Comparison of ENCODE assay signal across 24 mouse cellular contexts in the genomic region with DNA sequence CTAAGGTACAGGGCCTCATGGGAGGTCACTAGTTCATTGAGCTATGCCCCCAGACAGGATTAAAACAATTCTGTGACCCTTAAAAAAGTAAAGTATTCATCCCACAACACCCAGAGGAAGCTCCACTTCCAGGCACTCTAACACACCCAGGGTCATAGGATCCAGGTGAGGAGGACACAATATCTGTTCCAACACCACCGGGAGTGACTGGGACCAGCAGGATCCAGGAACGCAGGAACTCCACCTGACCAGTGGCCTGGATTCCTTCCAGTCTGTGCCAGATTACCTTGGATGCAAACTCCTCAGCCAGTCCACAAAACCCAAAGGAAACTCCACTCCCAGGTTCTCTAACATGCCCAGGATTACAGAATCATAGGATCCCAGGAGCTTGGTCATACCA.
A peak's percentile ranks its signal among the peaks of the same experiment; 100 is the strongest.
DNase-seq lines count a peak whose midpoint lies in the region; ATAC-seq and TF ChIP-seq lines count a peak whose summit lies in the region.
"Had no signal": no experiment of that assay in that cellular context is flagged by ENCODE, and none has a peak within 500 bp of the region (broad histone marks: within the 10 kb centered on the region; RNA-seq: fewer than 3 reads in every experiment).

No protein-coding gene starts in this region.

- no peaks in the 10 kb centered on the region for H3K36me3 ChIP-seq in liver, embryonic 11.5 days (ENCODE audit: control insufficient read depth, insufficient read depth, low read length)
- no peaks in the 10 kb centered on the region for H3K36me3 ChIP-seq in liver, postnatal 0 days (replicated peaks; ENCODE audit: insufficient read depth, low read length)
- no peaks in the 10 kb centered on the region for H3K36me3 ChIP-seq in midbrain, embryonic 10.5 days
- H3K36me3 ChIP-seq: embryonic facial prominence, embryonic 10.5 days; embryonic facial prominence, embryonic 12.5 days; forebrain, embryonic 15.5 days; G1E had no signal

- no peak for TF ChIP-seq EP300 in liver, postnatal 0 days (IDR thresholded peaks at IDR 0.05; ENCODE audit: low read depth)

- 86% methylated on average over 2 of the region's 2 CpGs for WGBS in liver, embryonic 11.5 days
- WGBS in liver, postnatal 0 days (ENCODE audit: insufficient replicate concordance), result 81% methylated on average over 2 of the region's 2 CpGs
- 95% methylated on average over 2 of the region's 2 CpGs for WGBS in midbrain, embryonic 10.5 days

- H3K4me2 ChIP-seq in liver, embryonic 11.5 days, result no peak overlapping the region
- no peak overlapping the region for H3K4me2 ChIP-seq in liver, postnatal 0 days (ENCODE audit: low read depth, low read length)
- H3K4me2 ChIP-seq: embryonic facial prominence, embryonic 12.5 days; forebrain, embryonic 13.5 days; forebrain, embryonic 15.5 days had no signal

- H3K9ac ChIP-seq in liver, embryonic 11.5 days (ENCODE audit: low read depth, low read length), result no peak overlapping the region
- H3K9ac ChIP-seq in liver, postnatal 0 days (replicated peaks), result no peak overlapping the region
- H3K9ac ChIP-seq: embryonic facial prominence, embryonic 12.5 days; forebrain, embryonic 13.5 days; forebrain, embryonic 15.5 days had no signal

- intact Hi-C loops in heart, postnatal 25 days (cut with DNase I), result no loop called here

- H3K4me3 ChIP-seq in liver, embryonic 11.5 days (ENCODE audit: low read depth, low read length), result no peak overlapping the region
- no peak overlapping the region for H3K4me3 ChIP-seq in liver, postnatal 0 days (ENCODE audit: low read depth, low read length)
- no peak overlapping the region for H3K4me3 ChIP-seq in midbrain, embryonic 10.5 days
- H3K4me3 ChIP-seq: embryonic facial prominence, embryonic 10.5 days; embryonic facial prominence, embryonic 12.5 days; forebrain, embryonic 13.5 days; forebrain, embryonic 15.5 days had no signal

- H3K9me3 ChIP-seq in liver, embryonic 11.5 days (ENCODE audit: control insufficient read depth, low read length), result no peaks in the 10 kb centered on the region
- H3K9me3 ChIP-seq in liver, postnatal 0 days (ENCODE audit: low read length), result no peaks in the 10 kb centered on the region
- no peaks in the 10 kb centered on the region for H3K9me3 ChIP-seq in midbrain, embryonic 10.5 days (replicated peaks)
- H3K9me3 ChIP-seq: embryonic facial prominence, embryonic 10.5 days; embryonic facial prominence, embryonic 12.5 days; forebrain, embryonic 13.5 days; forebrain, embryonic 15.5 days; G1E had no signal

- ATAC-seq in liver, embryonic 11.5 days (replicated peaks; ENCODE audit: low FRiP score), result no peak
- ATAC-seq in liver, postnatal 0 days, result no peak
- ATAC-seq: activated CD4-positive, CD25-positive, alpha-beta regulatory T cell, adult 4 months; CD4-positive, CD25-positive, alpha-beta regulatory T cell, adult 4 months; forebrain, embryonic 13.5 days; forebrain, embryonic 15.5 days; Patski had no signal

- H3K27ac ChIP-seq in liver, embryonic 11.5 days (ENCODE audit: low read depth, low read length), result no peak overlapping the region
- no peak overlapping the region for H3K27ac ChIP-seq in liver, postnatal 0 days (ENCODE audit: low read depth)
- no peak overlapping the region for H3K27ac ChIP-seq in midbrain, embryonic 10.5 days (replicated peaks)
- H3K27ac ChIP-seq: embryonic facial prominence, embryonic 10.5 days; embryonic facial prominence, embryonic 12.5 days; forebrain, embryonic 13.5 days; forebrain, embryonic 15.5 days had no signal

- H3K4me1 ChIP-seq in liver, embryonic 11.5 days (replicated peaks; ENCODE audit: control insufficient read depth, insufficient read depth, low read length), result no peaks in the 10 kb centered on the region; the same call in 1 of the 2 replicates
- peaks cover 8% of the 10 kb centered on the region; the same call in 1 of the 2 replicates for H3K4me1 ChIP-seq in liver, postnatal 0 days (ENCODE audit: insufficient read depth)
- no peaks in the 10 kb centered on the region for H3K4me1 ChIP-seq in midbrain, embryonic 10.5 days
- H3K4me1 ChIP-seq: embryonic facial prominence, embryonic 10.5 days; embryonic facial prominence, embryonic 12.5 days; forebrain, embryonic 13.5 days; forebrain, embryonic 15.5 days had no signal

- no peak for TF ChIP-seq CTCF in liver, postnatal 0 days (IDR thresholded peaks at IDR 0.05; ENCODE audit: low read depth)

- DNase-seq in heart, adult 11 months, result peak; percentile 64
- no peak for DNase-seq in heart, postnatal 25 days (ENCODE audit: low spot score)
- peak; percentile 11 for DNase-seq in liver, embryonic 11.5 days (ENCODE audit: low spot score)
- no peak for DNase-seq in liver
- DNase-seq in liver, postnatal 0 days, result peak; percentile 6
- no peak for DNase-seq in midbrain, embryonic 10.5 days (ENCODE audit: low spot score)
- DNase-seq: adrenal gland, adult 8-10 months; adrenal gland, postnatal 14 days; adrenal gland, postnatal 36 days; B cell, adult 2 months; cerebellum, adult 11-12 months; cerebellum, adult 2 months; cerebellum, adult 9-10 months; cerebellum, postnatal 10 days; cerebellum, postnatal 25 days had no signal

- no peaks in the 10 kb centered on the region for H3K27me3 ChIP-seq in liver, embryonic 11.5 days (replicated peaks; ENCODE audit: control insufficient read depth, insufficient read depth, low read length)
- no peaks in the 10 kb centered on the region for H3K27me3 ChIP-seq in liver, postnatal 0 days (ENCODE audit: insufficient read depth, low read length)
- no peaks in the 10 kb centered on the region for H3K27me3 ChIP-seq in midbrain, embryonic 10.5 days (ENCODE audit: low read depth, poor library complexity, severe bottlenecking)
- H3K27me3 ChIP-seq: CH12.LX; embryonic facial prominence, embryonic 12.5 days; forebrain, embryonic 13.5 days; forebrain, embryonic 15.5 days had no signal

Comparison
In these comparisons a context has a peak if more than half of its experiments do, and no peak if none do; other contexts are left out.
1. DNase-seq: peak in heart, adult 11 months (single experiment), liver, embryonic 11.5 days (single experiment) and liver, postnatal 0 days (single experiment); none in heart, postnatal 25 days (single experiment), liver (single experiment) and midbrain, embryonic 10.5 days (single experiment).